Mouse (Mus musculus): ENCODE measurements around the gene Gm20696.

GRCm38 (mm10) chr6:99430560-99430959 lies 236.0 kb downstream of the Gm20696 start:
- TF ChIP-seq CTCF (IDR thresholded peaks at IDR 0.05; ENCODE audit: low read depth, low read length) (no peak), POLR2A (IDR thresholded peaks at IDR 0.05; ENCODE audit: insufficient read depth, low read length) (no peak), EP300 (IDR thresholded peaks at IDR 0.05; ENCODE audit: insufficient read depth, low read depth, low read length) (no peak)

Data from ES-Bruce4 (cell line).